Mouse (Mus musculus) gastrocnemius, adult 8-10 months (tissue): ENCODE measurements around the gene Snn. TPM values are rescaled to one million over a fixed set of nuclear protein-coding genes. Genes with fewer than 3 reads are reported as not detected.

ENCODE experiments used
- DNase-seq, 2 experiments: peaks; one replicate each; pipeline ENCODE4 v3.0.0; 2022; ENCODE audit warnings: low spot score in 2 of 2
- total RNA-seq, 4 experiments: library from RNA; stranded (reverse); gene quantifications; 2 replicates each; pipeline ENCODE4 v1.2.4; 2022

The Snn gene
- total RNA-seq, 4 experiments from 2014 or later = 2.3 to 3.7 (median 3.1) TPM

GRCm38 (mm10) chr16:11047130-11047529 is 13.6 kb upstream of the Snn start:
- DNase-seq = no peak

GRCm38 (mm10) chr16:11050226-11050625 is 10.5 kb upstream of the Snn start:
- no peak for DNase-seq

GRCm38 (mm10) chr16:11051134-11051533 is 9.6 kb upstream of the Snn start:
- DNase-seq = no peak

GRCm38 (mm10) chr16:11054409-11054808 is 6.3 kb upstream of the Snn start:
- no peak for DNase-seq

- DNase-seq = peak in 1 of 2 experiments; percentile 21
Observed at GRCm38 (mm10) chr16:11054871-11055270, 5.9 kb upstream of the Snn start.

- DNase-seq = no peak
Observed at GRCm38 (mm10) chr16:11055916-11056315, 4.8 kb upstream of the Snn start.

GRCm38 (mm10) chr16:11062794-11063721 is 2.3 kb downstream of the Snn start:
- peak; percentile 63 to 73 for DNase-seq

- DNase-seq = no peak
Observed at GRCm38 (mm10) chr16:11064341-11064740, 3.6 kb downstream of the Snn start.

GRCm38 (mm10) chr16:11064742-11065141 is 4.0 kb downstream of the Snn start:
- DNase-seq = no peak

- DNase-seq = no peak
Observed at GRCm38 (mm10) chr16:11065431-11065830, 4.7 kb downstream of the Snn start.

GRCm38 (mm10) chr16:11066029-11066832 is 5.5 kb downstream of the Snn start, which contains the start of gene Litaf:
TSS of gene Litaf (minus strand) at chr16:11066157.
- peak; percentile 93 to 96 for DNase-seq

- peak in 1 of 2 experiments; percentile 28 for DNase-seq
Observed at GRCm38 (mm10) chr16:11066833-11067191, 6.1 kb downstream of the Snn start.

GRCm38 (mm10) chr16:11068666-11069065 is 7.9 kb downstream of the Snn start:
- no peak for DNase-seq

- DNase-seq = no peak
Observed at GRCm38 (mm10) chr16:11069271-11069670, 8.5 kb downstream of the Snn start.

GRCm38 (mm10) chr16:11069710-11070420 is 9.1 kb downstream of the Snn start:
- no peak for DNase-seq

GRCm38 (mm10) chr16:11071176-11071575 is 10.4 kb downstream of the Snn start:
- DNase-seq = peak; percentile 42 to 75

GRCm38 (mm10) chr16:11071887-11072286 is 11.1 kb downstream of the Snn start:
- DNase-seq = no peak

- no peak for DNase-seq
Observed at GRCm38 (mm10) chr16:11072454-11072853, 11.7 kb downstream of the Snn start.

- no peak for DNase-seq
Observed at GRCm38 (mm10) chr16:11073060-11073459, 12.3 kb downstream of the Snn start.

GRCm38 (mm10) chr16:11077601-11078201 is 17.0 kb downstream of the Snn start:
- no peak for DNase-seq

- no peak for DNase-seq
Observed at GRCm38 (mm10) chr16:11078216-11078869, 17.6 kb downstream of the Snn start.
